8 mouse cellular contexts compared by ENCODE assay signal in the genomic region with DNA sequence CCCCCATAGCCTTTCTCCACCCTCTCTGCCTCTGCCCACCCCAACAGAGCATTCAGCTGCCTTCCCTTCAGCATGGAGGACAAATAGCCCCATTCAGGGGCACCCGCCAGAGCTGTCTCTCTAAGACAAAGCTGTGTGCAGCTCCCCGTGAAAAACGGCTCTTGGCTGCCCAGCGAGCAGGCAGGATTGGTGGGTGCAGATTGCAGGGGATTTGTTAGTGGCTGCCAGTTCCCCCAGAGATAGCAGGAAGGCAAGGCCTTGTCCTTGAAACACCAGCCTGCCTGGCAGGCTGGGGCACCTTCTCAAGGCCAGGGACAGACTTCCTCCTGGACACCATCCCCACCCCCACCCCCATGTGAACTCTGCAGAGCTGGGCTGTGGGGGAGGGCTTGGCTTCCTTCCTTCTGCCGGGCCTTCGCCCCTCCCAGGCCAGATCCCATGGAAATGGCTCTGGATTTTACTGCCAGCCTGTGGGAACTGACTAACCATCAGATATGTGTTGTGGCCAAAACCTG.
A peak's percentile ranks its signal among the peaks of the same experiment; 100 is the strongest.
DNase-seq lines count a peak whose midpoint lies in the region; ATAC-seq and TF ChIP-seq lines count a peak whose summit lies in the region.

No protein-coding gene starts in this region.

- H3K4me2 ChIP-seq in lung, embryonic 16.5 days (ENCODE audit: low read depth, low read length) = no peak overlapping the region

- H3K27ac ChIP-seq in left cerebral cortex, adult 2 months = peak overlapping the region; percentile 86
- H3K27ac ChIP-seq in brown adipose tissue, adult 24 weeks (replicated peaks; ENCODE audit: low read depth, low read length) = peak overlapping the region; percentile 62
- H3K27ac ChIP-seq in heart, embryonic 10.5 days = peak overlapping the region; percentile 91
- peak overlapping the region; percentile 86 for H3K27ac ChIP-seq in lung, embryonic 16.5 days (ENCODE audit: low read length)

- H3K4me3 ChIP-seq in left cerebral cortex, adult 2 months = no peak overlapping the region
- H3K4me3 ChIP-seq in brown adipose tissue, adult 24 weeks (ENCODE audit: insufficient read depth, low read depth, low read length) = no peak overlapping the region
- H3K4me3 ChIP-seq in heart, embryonic 10.5 days = peak overlapping the region; percentile 33
- no peak overlapping the region for H3K4me3 ChIP-seq in lung, embryonic 16.5 days (ENCODE audit: low read length)

- no peaks in the 10 kb centered on the region for H3K27me3 ChIP-seq in heart, embryonic 10.5 days (ENCODE audit: insufficient read depth, poor library complexity, severe bottlenecking)
- no peaks in the 10 kb centered on the region for H3K27me3 ChIP-seq in lung, embryonic 16.5 days (ENCODE audit: control insufficient read depth, insufficient read depth, low read depth, low read length)

- DNase-seq in left cerebral cortex, adult 2 months (ENCODE audit: extremely low spot score in 1 of 2, low spot score in 2 of 2) = peak in 1 of 2 experiments; percentile 32
- no peak for DNase-seq in left cerebral cortex, adult 9 months (ENCODE audit: low spot score in 2 of 2)
- DNase-seq in heart, embryonic 10.5 days (ENCODE audit: low spot score) = no peak
- peak; percentile 67 for DNase-seq in kidney, adult 9 months
- peak; percentile 73 for DNase-seq in ovary, postnatal 36 days (ENCODE audit: low spot score)
- no peak for DNase-seq in spleen, postnatal 10 days (ENCODE audit: low spot score in 2 of 2)

- ATAC-seq in lung, embryonic 16.5 days (ENCODE audit: low read depth) = peak; percentile 79

- peak overlapping the region; percentile 45 for H3K9ac ChIP-seq in lung, embryonic 16.5 days (ENCODE audit: low read length)

- peaks cover 47% of the 10 kb centered on the region for H3K36me3 ChIP-seq in heart, embryonic 10.5 days
- H3K36me3 ChIP-seq in lung, embryonic 16.5 days (ENCODE audit: control insufficient read depth, insufficient read depth, low read length) = no peaks in the 10 kb centered on the region

- intact Hi-C loops in left cerebral cortex, adult 2 months (cut with DNase I) = loop anchor here (2.0 kb wide), 1 partner anchor 19 kb away; no protein-coding TSS in a partner anchor

- no peaks in the 10 kb centered on the region for H3K9me3 ChIP-seq in heart, embryonic 10.5 days
- no peaks in the 10 kb centered on the region for H3K9me3 ChIP-seq in lung, embryonic 16.5 days (ENCODE audit: control insufficient read depth, low read length)

- H3K4me1 ChIP-seq in brown adipose tissue, adult 24 weeks (ENCODE audit: control insufficient read depth, insufficient read depth, insufficient read length, low read length) = peaks cover 46% of the 10 kb centered on the region
- peaks cover 81% of the 10 kb centered on the region for H3K4me1 ChIP-seq in heart, embryonic 10.5 days
- peaks cover 41% of the 10 kb centered on the region for H3K4me1 ChIP-seq in lung, embryonic 16.5 days (replicated peaks; ENCODE audit: control insufficient read depth, insufficient read depth, low read length)

- TF ChIP-seq CTCF in left cerebral cortex, adult 2 months (IDR thresholded peaks at IDR 0.05) = no peak

- 10% methylated on average over 6 of the region's 6 CpGs for WGBS in heart, embryonic 10.5 days
- 8% methylated on average over 6 of the region's 6 CpGs for WGBS in lung, embryonic 16.5 days

Comparison
In these comparisons a context has a peak if more than half of its experiments do, and no peak if none do; other contexts are left out.
1. DNase-seq: peak in kidney, adult 9 months (single experiment) and ovary, postnatal 36 days (single experiment); none in left cerebral cortex, adult 9 months (0 of 2), heart, embryonic 10.5 days (single experiment) and spleen, postnatal 10 days (0 of 2).
2. Peak in every context shown above with its lines, with median percentiles within 50 percentile points of each other: H3K27ac ChIP-seq.